Mouse (Mus musculus): ENCODE measurements at regions not wholly inside any gene's neighbourhood (a gene's known extent, or its start where the extent isn't known, plus 50 kb on each side); places are given as distances from the start of the nearest gene placed in this dataset.

GRCm38 (mm10) chr8:92217521-92217920, 139.9 kb upstream of the Irx5 start:
- no peak for TF ChIP-seq CTCF (IDR thresholded peaks at IDR 0.05; ENCODE audit: borderline replicate concordance, extremely low read depth, insufficient read depth, insufficient read length)
- no peak for TF ChIP-seq POLR2A (IDR thresholded peaks at IDR 0.05; ENCODE audit: borderline replicate concordance, extremely low read depth, insufficient read depth, insufficient read length, poor library complexity, severe bottlenecking)

Measured in brain, embryonic 14.5 days (tissue).